Mouse (Mus musculus) adrenal gland, adult 18-20 months (tissue): ENCODE results near the gene Olfr285. TPM values are rescaled to one million over a fixed set of nuclear protein-coding genes. Genes with fewer than 3 reads are reported as not detected.

Experiments used
- DNase-seq, 2 experiments: peaks; one replicate each; pipeline ENCODE4 v3.0.0; 2021 to 2022; ENCODE audit warnings: low spot score in 2 of 2
- long read RNA-seq, 2 experiments: library from polyadenylated mRNA; stranded (forward); transcript quantifications; one replicate each; pipeline ENCODE4 v2.0.0; 2021
- total RNA-seq, 2 experiments: library from RNA; stranded (reverse); gene quantifications; 1 replicate in 1 of 2; 2 replicates in 1 of 2; pipeline ENCODE4 v1.2.3; 2021

The Olfr285 gene
- not detected for total RNA-seq
- long read RNA-seq, experiment 1, result 0 reads
- long read RNA-seq, experiment 2, result 0 reads

GRCm38 (mm10) chr15:98317177-98317724, at the start of gene Olfr285:
Gene Olfr285, minus strand, starts transcription at chr15:98317353.
- DNase-seq, result no peak

GRCm38 (mm10) chr15:98340887-98341286, 23.7 kb upstream of the Olfr285 start, which contains the start of gene Olfr284:
Gene Olfr284, minus strand, starts transcription at chr15:98340987.
- DNase-seq, result no peak

DNA sequence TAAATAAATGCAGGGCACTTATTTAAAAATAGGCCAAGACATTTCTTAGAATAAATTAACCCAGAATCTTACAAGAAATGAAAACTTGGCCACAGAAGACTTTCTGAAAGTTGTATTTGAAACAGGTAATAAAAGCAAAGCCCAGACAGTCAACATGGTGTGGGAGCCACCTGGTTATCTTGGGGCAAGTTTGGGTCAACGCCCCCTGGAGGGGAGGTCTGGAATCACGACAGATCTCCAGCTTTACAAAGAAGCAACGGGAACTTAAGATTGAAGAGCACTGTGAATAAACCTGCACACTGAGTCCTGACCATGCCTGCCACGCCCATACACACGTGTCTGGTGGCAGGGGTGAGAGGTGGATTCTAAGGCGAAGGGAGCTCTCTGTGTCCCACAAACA, 1.4 kb downstream of the Olfr285 start:
- DNase-seq, result no peak

DNA sequence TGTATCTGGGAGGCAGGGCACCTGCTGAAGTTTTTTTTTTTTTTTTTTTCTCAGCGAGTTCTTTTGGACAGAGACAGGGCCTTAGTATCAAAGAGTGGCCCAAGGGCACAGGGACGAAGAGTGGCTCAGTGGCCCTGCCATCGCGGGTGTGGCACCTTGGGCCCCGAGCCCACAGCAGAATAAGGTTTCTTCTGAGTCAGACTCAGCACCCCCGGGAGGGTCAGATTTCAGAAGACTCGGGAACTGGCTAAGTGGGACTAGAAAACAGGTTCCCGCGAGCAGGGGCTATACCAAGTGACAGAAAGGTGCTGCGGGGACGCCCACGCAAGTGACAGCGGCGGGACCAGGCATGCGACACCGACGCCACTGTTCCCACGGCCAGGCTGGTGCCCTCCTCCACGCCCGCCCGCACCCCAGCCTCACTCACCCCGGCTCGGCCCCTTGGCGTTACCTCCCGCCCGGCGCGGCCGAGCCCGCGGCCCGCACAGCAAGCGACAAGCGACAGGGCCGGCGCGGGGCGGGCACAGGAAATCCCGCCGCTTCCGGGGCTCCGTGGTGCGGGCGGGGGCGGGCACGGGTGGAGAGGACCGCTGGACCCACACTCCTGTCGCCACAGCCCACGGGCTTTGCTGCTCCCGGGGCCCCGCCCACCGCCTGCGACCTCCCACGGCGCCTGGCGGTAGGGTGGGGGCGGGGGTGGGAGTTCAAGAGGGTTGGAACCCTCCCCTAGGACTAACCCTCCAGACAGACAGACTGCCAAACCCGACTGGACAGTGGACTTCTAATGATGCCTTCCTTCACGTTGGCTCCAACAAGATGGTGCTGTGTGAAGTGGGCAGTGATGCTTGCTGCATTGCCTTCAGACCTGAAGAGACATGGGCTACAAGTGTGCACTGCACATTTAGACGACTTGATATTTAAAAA, 21.3 kb downstream of the Olfr285 start, which contains the start of gene Zfp641:
Gene Zfp641, minus strand, starts transcription at position 534 of the 924 bp plus-strand sequence.
- DNase-seq, result peak; percentile 49 to 65

DNA sequence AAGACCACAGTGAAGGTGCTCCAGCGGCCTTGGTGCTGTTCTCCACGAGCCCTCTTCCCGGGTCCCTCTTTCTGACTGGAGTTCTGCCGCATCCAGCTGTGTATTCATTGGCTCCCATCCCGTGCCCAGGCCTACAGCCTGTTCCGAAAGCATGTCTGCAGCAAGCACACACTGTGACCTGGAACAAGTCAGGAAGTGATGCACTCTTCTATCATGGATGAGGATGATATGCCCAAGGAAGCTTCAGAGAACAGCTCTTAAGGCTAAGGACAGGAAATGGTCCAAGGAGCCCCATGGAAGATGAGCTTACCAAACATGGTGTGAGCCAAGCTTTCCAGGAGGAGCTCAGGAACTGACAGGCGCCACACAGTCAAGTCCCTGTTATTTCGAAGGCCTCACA, 23.5 kb downstream of the Olfr285 start:
- no peak for DNase-seq

GRCm38 (mm10) chr15:98288566-98288965, 28.6 kb downstream of the Olfr285 start:
- no peak for DNase-seq

- DNase-seq, result no peak
Measured at GRCm38 (mm10) chr15:98286418-98286817, 30.7 kb downstream of the Olfr285 start.

Other genes with a start within 250 kb of the Olfr285 start
- 10 to 100 TPM; 71.0 to 86.3 TPM for gene Pfkm, start 224.8 kb downstream of the Olfr285 start, total RNA-seq
- gene Senp1, start 223.6 kb downstream of the Olfr285 start, total RNA-seq, result 10 to 100 TPM; 16.3 to 16.9 TPM
- 10 to 100 TPM; 38.1 to 41.2 TPM for gene Asb8, start 151.7 kb downstream of the Olfr285 start, total RNA-seq
- 1 to 10 TPM in 1 of 2 experiments, under 1 TPM in 1; 0.83 to 1.1 TPM for gene Ccdc184, start 150.2 kb downstream of the Olfr285 start, total RNA-seq
- gene Olfr288, start 121.8 kb downstream of the Olfr285 start, total RNA-seq, result not detected
- gene Gm44579, start 96.4 kb downstream of the Olfr285 start, total RNA-seq, result not detected
- gene Olfr287, start 96.3 kb downstream of the Olfr285 start, total RNA-seq, result not detected
- gene Olfr286, start 82.9 kb downstream of the Olfr285 start, total RNA-seq, result not detected
- gene H1fnt, start 60.1 kb downstream of the Olfr285 start, total RNA-seq, result not detected
- gene Zfp641, start 21.2 kb downstream of the Olfr285 start, total RNA-seq, result 1 to 10 TPM; 3.8 to 4.6 TPM
- gene Olfr284, start 23.6 kb upstream of the Olfr285 start, total RNA-seq, result not detected
- not detected for gene Olfr283, start 63.6 kb upstream of the Olfr285 start, total RNA-seq
- gene Olfr282, start 113.9 kb upstream of the Olfr285 start, total RNA-seq, result not detected
- gene Olfr281, start 135.2 kb upstream of the Olfr285 start, total RNA-seq, result not detected
- gene OR5BS1P, start 152.5 kb upstream of the Olfr285 start, total RNA-seq, result not detected
- gene Lalba, start 165.4 kb upstream of the Olfr285 start, total RNA-seq, result not detected
- gene Olfr279, start 175.0 kb upstream of the Olfr285 start, total RNA-seq, result not detected
- 10 to 100 TPM; 79.2 to 90.9 TPM for gene Kansl2, start 216.9 kb upstream of the Olfr285 start, total RNA-seq